Mouse (Mus musculus): ENCODE results near the gene Zfp768. TPM values are rescaled to one million over a fixed set of nuclear protein-coding genes. Genes with fewer than 3 reads are reported as not detected.
A peak's percentile ranks its signal among the peaks of the same experiment; 100 is the strongest.
"Not testable (repeated sequence)": the region's sequence is repeated elsewhere in the genome, so short reads cannot be mapped to it uniquely, and the experiment has no call there.

Zfp768 gene
- polyA plus RNA-seq, 1 experiment from 2014 or later = 10.6 TPM

DNA sequence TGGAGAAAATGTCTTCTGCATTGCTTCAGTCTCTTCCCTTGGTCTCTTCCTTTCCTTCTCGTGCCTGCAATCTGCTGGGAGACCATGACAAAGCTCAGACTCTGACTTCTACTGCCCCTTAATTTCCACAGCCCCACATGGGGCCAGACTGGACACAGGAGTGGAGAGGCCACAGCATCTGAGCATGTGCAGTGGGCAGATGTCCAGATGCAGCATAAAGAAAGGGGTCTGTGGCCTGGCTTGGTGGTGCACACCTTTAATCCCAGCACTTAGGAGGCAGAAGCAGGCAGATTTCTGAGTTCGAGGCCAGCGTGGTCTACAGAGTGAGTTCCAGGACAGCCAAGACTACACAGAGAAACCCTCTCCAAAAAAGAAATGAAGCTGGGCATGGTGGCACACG lies 40.2 kb upstream of the Zfp768 start:
- not testable (repeated sequence) for H3K9ac ChIP-seq (replicated peaks; ENCODE audit: low read depth, low read length); H3K4me3 ChIP-seq (replicated peaks; ENCODE audit: low read length); H3K27ac ChIP-seq (ENCODE audit: low read length); ATAC-seq; H3K27me3 ChIP-seq (replicated peaks; ENCODE audit: control insufficient read depth, insufficient read depth, low read length); H3K36me3 ChIP-seq (ENCODE audit: control insufficient read depth, insufficient read depth); H3K4me1 ChIP-seq (replicated peaks; ENCODE audit: control insufficient read depth, insufficient read depth, low read length); H3K9me3 ChIP-seq (ENCODE audit: control insufficient read depth, low read length); H3K4me2 ChIP-seq (ENCODE audit: low read length)
- 96% methylated on average over 4 of the region's 4 CpGs for WGBS

DNA sequence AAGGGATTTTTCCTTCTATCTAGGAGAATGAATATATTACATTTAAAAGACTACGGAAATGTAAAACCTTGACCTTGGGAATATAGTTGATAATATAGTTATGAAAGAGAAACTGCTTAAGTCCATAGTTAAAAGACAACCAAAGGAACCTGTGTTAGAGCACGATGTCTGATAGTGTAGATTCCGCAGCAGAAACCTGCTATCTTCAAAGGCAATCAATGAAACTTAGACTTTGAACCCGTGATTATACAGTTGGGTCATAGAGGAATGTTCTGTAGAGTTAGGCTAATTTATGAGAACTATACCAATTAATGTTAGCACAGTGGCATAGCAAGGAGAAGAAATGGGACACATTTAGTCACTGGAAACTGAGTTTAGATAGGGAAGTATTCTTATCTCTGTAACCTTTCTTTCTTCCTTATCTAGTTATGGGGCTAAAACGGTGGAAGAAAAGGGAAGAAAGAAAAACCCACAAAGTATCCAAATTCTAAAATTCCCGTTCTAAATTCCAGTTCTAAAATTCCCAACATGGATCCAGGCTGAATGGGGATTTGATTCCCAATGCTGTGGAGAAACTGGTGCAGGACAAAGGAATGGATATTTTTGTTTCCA lies 33.0 kb upstream of the Zfp768 start:
- peaks cover 3% of the 10 kb centered on the region for H3K4me1 ChIP-seq (replicated peaks; ENCODE audit: control insufficient read depth, insufficient read depth, low read length)
- H3K4me3 ChIP-seq (replicated peaks; ENCODE audit: low read length) = no peak overlapping the region
- 82% methylated on average over 6 of the region's 6 CpGs for WGBS
- no peak overlapping the region for H3K4me2 ChIP-seq (ENCODE audit: low read length)
- H3K27ac ChIP-seq (ENCODE audit: low read length) = no peak overlapping the region
- no peaks in the 10 kb centered on the region for H3K27me3 ChIP-seq (replicated peaks; ENCODE audit: control insufficient read depth, insufficient read depth, low read length)
- ATAC-seq = no peak
- H3K36me3 ChIP-seq (ENCODE audit: control insufficient read depth, insufficient read depth) = no peaks in the 10 kb centered on the region
- no peak overlapping the region for H3K9ac ChIP-seq (replicated peaks; ENCODE audit: low read depth, low read length)
- H3K9me3 ChIP-seq (ENCODE audit: control insufficient read depth, low read length) = 0 out of 2 replicates have a peak, but pooled peaks cover 2% of the 10 kb centered on the region

DNA sequence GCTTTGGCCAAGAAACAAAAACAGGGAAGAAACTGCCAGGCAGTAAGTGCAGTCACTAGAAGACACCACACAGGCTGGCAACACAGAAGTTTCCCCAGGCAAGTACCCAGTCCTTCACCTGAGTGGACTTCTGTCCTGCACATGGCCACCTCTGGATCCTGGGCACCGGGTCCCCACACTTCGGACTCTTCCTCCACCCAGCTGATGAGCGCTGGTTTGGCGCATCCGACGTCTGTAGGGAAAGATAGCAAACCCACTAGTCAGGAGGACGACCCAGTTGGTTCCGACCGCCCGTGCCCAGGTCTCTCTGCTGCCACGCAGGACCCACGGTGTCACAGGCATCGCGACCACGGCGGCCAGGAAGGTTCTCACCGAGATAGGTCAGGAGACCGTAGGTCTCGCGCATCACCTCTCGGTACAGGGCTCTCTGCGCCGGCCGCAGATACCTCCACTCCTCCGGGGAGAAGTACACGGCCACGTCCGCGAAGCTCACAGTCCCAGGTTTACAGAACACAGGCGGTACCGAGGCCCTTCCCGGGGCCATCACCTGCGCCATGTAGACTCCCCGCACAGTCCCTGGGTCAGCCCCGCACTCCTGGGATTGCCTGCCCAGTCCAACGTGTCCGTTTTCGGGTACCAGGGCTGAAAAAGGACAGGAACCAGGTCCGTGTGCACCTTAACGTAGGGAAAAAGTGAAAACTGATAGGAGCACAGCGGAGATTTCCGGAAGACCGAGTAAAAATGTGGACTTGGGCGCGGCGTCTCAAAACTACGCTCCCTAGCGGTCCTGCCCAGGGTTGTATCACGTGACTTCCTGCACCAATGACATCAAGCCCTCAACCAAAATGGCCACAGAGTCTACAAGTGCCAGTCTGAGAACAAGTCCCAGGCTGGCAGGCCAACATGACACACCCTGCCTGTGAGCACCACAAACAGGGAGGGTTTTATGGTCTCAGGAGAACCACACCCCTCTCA lies 30.2 kb upstream of the Zfp768 start, which contains the start of gene Zfp747:
Zfp747 (minus strand) TSS at position 780 of the 975 bp plus-strand sequence.
- H3K27me3 ChIP-seq (replicated peaks; ENCODE audit: control insufficient read depth, insufficient read depth, low read length); H3K9me3 ChIP-seq (ENCODE audit: control insufficient read depth, low read length); H3K36me3 ChIP-seq (ENCODE audit: control insufficient read depth, insufficient read depth); H3K4me1 ChIP-seq (replicated peaks; ENCODE audit: control insufficient read depth, insufficient read depth, low read length): not testable (repeated sequence)
- Histone ChIP-seq H3K27ac (ENCODE audit: low read length) (peak within 1 kb of the TSS; percentile 70), H3K4me3 (replicated peaks; ENCODE audit: low read length) (peak within 1 kb of the TSS; percentile 87), H3K4me2 (ENCODE audit: low read length) (peak within 1 kb of the TSS; percentile 71), H3K9ac (replicated peaks; ENCODE audit: low read depth, low read length) (peak within 1 kb of the TSS; percentile 80)
- ATAC-seq = peak; percentile 94
- 3% methylated on average over 45 of the region's 49 CpGs for WGBS

DNA sequence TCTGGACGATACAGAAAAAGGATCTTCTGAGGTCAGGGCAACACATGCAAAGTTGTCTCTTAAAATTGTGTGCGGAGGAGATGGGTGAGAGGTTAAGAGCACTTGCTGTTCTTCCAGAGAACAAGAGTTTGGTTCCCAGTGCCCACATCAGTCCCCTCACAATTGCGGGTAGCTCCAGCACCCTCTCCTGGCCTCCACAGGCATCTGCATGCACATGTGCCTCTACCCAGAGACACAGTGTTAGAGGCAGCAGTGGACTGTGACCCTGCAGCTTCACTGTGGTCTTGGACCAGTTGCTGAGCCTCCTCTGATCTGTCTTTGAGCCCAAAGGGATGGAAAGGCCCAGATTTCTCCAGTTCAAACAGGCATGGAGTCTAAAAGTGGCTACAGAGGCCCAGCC lies 26.5 kb upstream of the Zfp768 start:
- not testable (repeated sequence) for H3K4me3 ChIP-seq (replicated peaks; ENCODE audit: low read length); H3K4me2 ChIP-seq (ENCODE audit: low read length); ATAC-seq; H3K36me3 ChIP-seq (ENCODE audit: control insufficient read depth, insufficient read depth); H3K4me1 ChIP-seq (replicated peaks; ENCODE audit: control insufficient read depth, insufficient read depth, low read length); H3K9me3 ChIP-seq (ENCODE audit: control insufficient read depth, low read length); H3K9ac ChIP-seq (replicated peaks; ENCODE audit: low read depth, low read length); H3K27me3 ChIP-seq (replicated peaks; ENCODE audit: control insufficient read depth, insufficient read depth, low read length); H3K27ac ChIP-seq (ENCODE audit: low read length)
- WGBS = 78% methylated on average over 3 of the region's 3 CpGs

DNA sequence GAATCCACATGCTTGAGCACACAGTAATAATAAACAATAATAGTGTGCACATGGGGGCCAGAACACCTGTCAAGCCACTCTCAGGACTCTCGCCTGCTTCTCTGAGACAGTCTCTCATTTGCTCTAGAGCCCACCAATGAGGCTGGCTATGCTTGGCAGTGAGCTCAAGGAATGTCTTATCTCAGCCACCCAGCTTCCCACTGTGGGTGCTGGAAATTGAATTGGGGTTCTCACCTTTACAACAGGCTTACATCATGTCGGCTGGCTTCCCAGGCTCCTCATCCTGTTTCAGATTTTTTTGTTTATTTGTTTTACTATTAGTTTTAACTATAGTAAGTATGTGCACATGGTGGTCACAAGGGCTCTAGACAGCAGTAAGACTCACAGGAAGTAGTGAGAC lies 25.8 kb upstream of the Zfp768 start:
- H3K4me2 ChIP-seq (ENCODE audit: low read length) = no peak overlapping the region
- 92% methylated on average over 2 of the region's 2 CpGs for WGBS
- H3K36me3 ChIP-seq (ENCODE audit: control insufficient read depth, insufficient read depth) = no peaks in the 10 kb centered on the region
- H3K4me3 ChIP-seq (replicated peaks; ENCODE audit: low read length) = no peak overlapping the region
- H3K27me3 ChIP-seq (replicated peaks; ENCODE audit: control insufficient read depth, insufficient read depth, low read length) = no peaks in the 10 kb centered on the region
- H3K9me3 ChIP-seq (ENCODE audit: control insufficient read depth, low read length) = no peaks in the 10 kb centered on the region
- no peak overlapping the region for H3K27ac ChIP-seq (ENCODE audit: low read length)
- no peak for ATAC-seq
- H3K9ac ChIP-seq (replicated peaks; ENCODE audit: low read depth, low read length) = no peak overlapping the region
- H3K4me1 ChIP-seq (replicated peaks; ENCODE audit: control insufficient read depth, insufficient read depth, low read length) = peaks cover 3% of the 10 kb centered on the region

DNA sequence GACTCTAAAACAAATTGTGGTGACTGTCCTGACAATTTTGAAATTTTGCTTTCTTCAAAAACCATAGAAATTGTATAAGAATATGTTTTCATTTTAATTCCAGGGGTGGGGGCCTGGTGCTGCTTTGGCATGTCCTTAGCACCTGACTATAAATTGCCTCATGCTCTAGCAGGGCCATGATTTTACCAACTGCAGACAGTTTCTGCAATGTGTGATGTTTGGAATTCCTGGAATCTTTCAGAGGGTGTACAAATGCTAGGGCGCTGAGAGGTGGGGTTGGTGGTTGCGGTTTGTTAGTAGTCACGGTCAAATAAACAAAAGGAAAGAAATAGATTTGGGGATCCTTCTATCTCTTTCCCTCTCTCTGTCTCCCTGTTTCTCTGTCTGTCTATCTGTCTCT lies 20.9 kb upstream of the Zfp768 start:
- Histone ChIP-seq H3K27me3 (replicated peaks; ENCODE audit: control insufficient read depth, insufficient read depth, low read length) (no peaks in the 10 kb centered on the region; the same call in 1 of the 2 replicates), H3K27ac (ENCODE audit: low read length) (no peak overlapping the region), H3K4me2 (ENCODE audit: low read length) (no peak overlapping the region), H3K9ac (replicated peaks; ENCODE audit: low read depth, low read length) (no peak overlapping the region), H3K9me3 (ENCODE audit: control insufficient read depth, low read length) (no peaks in the 10 kb centered on the region), H3K4me1 (replicated peaks; ENCODE audit: control insufficient read depth, insufficient read depth, low read length) (peaks cover 16% of the 10 kb centered on the region), H3K36me3 (ENCODE audit: control insufficient read depth, insufficient read depth) (no peaks in the 10 kb centered on the region), H3K4me3 (replicated peaks; ENCODE audit: low read length) (no peak overlapping the region)
- no peak for ATAC-seq
- 94% methylated on average over 3 of the region's 3 CpGs for WGBS

DNA sequence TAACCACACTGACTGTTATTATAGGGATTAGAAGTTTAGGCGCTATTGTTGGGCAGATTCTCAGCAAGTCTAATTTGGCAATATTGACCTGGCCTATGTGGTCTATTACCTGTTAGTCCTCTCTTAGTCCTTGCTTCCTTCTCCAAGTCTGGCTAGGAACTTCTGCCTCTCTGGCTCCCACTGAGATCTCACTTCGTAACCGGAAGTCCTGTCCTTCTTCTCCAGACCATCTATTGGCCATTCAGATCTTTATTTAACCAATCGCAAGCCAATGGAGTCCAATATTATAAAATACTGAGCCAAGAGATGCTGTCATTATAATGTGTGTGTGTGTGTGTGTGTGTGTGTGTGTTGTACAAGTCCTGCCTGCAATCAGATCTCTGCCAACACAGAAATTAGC lies 18.8 kb upstream of the Zfp768 start:
- ATAC-seq = no peak
- Histone ChIP-seq H3K9me3 (ENCODE audit: control insufficient read depth, low read length) (no peaks in the 10 kb centered on the region), H3K9ac (replicated peaks; ENCODE audit: low read depth, low read length) (peak overlapping the region; percentile 64; the same call in 1 of the 2 replicates), H3K4me2 (ENCODE audit: low read length) (peak overlapping the region; percentile 73), H3K27me3 (replicated peaks; ENCODE audit: control insufficient read depth, insufficient read depth, low read length) (no peaks in the 10 kb centered on the region; the same call in 1 of the 2 replicates), H3K4me3 (replicated peaks; ENCODE audit: low read length) (peak overlapping the region; percentile 42), H3K36me3 (ENCODE audit: control insufficient read depth, insufficient read depth) (no peaks in the 10 kb centered on the region), H3K4me1 (replicated peaks; ENCODE audit: control insufficient read depth, insufficient read depth, low read length) (peaks cover 16% of the 10 kb centered on the region), H3K27ac (ENCODE audit: low read length) (no peak overlapping the region)
- 43% methylated on average over 4 of the region's 4 CpGs for WGBS

DNA sequence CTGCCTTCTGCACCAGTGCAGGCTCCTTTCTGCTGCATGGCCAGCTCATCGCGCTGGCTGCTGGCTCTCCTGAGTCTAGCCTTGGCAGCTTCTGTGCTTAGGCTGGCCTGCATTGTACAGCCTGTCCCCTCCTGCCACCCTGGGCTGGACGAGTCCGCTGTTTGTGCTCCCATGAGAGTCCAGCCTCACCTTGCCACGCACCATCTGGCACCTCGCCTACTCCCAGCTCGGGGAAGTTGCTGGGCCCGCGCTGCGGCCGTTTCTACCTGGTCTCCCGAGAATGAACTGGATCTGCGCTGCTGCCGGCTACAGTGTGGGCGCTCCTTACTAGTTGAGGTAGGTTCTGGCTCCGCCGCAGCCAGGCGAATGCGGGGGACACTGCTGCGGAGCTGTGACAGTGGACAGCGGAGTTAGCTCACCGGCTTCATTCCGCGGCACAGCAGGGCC lies 18.1 kb upstream of the Zfp768 start:
- Histone ChIP-seq H3K4me2 (ENCODE audit: low read length) (peak overlapping the region; percentile 73), H3K36me3 (ENCODE audit: control insufficient read depth, insufficient read depth) (no peaks in the 10 kb centered on the region), H3K27me3 (replicated peaks; ENCODE audit: control insufficient read depth, insufficient read depth, low read length) (no peaks in the 10 kb centered on the region; the same call in 1 of the 2 replicates), H3K9ac (replicated peaks; ENCODE audit: low read depth, low read length) (peak overlapping the region; percentile 64), H3K9me3 (ENCODE audit: control insufficient read depth, low read length) (no peaks in the 10 kb centered on the region), H3K27ac (ENCODE audit: low read length) (no peak overlapping the region), H3K4me3 (replicated peaks; ENCODE audit: low read length) (peak overlapping the region; percentile 42), H3K4me1 (replicated peaks; ENCODE audit: control insufficient read depth, insufficient read depth, low read length) (peaks cover 16% of the 10 kb centered on the region)
- ATAC-seq = no peak
- 2% methylated on average over 24 of the region's 24 CpGs for WGBS

DNA sequence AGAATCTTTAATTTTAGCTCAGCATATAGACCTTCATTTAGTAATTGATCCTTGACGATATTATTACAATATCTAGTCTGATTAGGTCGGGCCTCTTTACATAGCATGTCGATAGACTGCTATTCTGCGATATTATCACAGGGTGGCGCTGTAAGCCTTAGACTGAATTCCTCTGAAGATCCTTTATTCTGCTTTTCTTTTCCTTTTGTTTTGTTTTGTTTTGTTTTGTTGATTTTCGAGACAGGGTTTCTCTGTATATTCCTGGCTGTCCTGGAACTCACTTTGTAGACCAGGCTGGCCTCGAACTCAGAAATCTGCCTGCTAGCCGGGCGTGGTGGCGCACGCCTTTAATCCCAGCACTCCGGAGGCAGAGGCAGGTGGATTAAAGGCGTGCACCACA lies 17.0 kb upstream of the Zfp768 start:
- 7% methylated on average over 13 of the region's 13 CpGs for WGBS
- not testable (repeated sequence) for H3K9me3 ChIP-seq (ENCODE audit: control insufficient read depth, low read length); H3K9ac ChIP-seq (replicated peaks; ENCODE audit: low read depth, low read length); H3K27me3 ChIP-seq (replicated peaks; ENCODE audit: control insufficient read depth, insufficient read depth, low read length); H3K36me3 ChIP-seq (ENCODE audit: control insufficient read depth, insufficient read depth); ATAC-seq; H3K27ac ChIP-seq (ENCODE audit: low read length)
- peaks cover 16% of the 10 kb centered on the region for H3K4me1 ChIP-seq (replicated peaks; ENCODE audit: control insufficient read depth, insufficient read depth, low read length)
- H3K4me2 ChIP-seq (ENCODE audit: low read length) = peak overlapping the region; percentile 34; the same call in 1 of the 2 replicates
- peak overlapping the region; percentile 15; the same call in 1 of the 2 replicates for H3K4me3 ChIP-seq (replicated peaks; ENCODE audit: low read length)
